Mouse (Mus musculus) cerebellum, adult 2 months (tissue): ENCODE measurements at regions not wholly inside any gene's neighbourhood (a gene's known extent, or its start where the extent isn't known, plus 50 kb on each side); places are given as distances from the start of the nearest gene placed in this dataset.

Experiments
- CTCF ChIP-seq: fragments of 200-500 bp; IDR thresholded peaks from 2 replicates; pipeline ENCODE4 v1.5.1; 2011; ENCODE audit warnings: low read depth, mild to moderate bottlenecking, control low read depth, low read length, moderate library complexity, borderline replicate concordance; ENCODE audit not compliant: insufficient read depth
- POLR2A ChIP-seq: fragments of 200-500 bp; IDR thresholded peaks from 2 replicates; pipeline ENCODE4 v1.6.1; 2011; ENCODE audit warnings: low read length, control low read depth, borderline replicate concordance; ENCODE audit not compliant: insufficient read depth

DNA sequence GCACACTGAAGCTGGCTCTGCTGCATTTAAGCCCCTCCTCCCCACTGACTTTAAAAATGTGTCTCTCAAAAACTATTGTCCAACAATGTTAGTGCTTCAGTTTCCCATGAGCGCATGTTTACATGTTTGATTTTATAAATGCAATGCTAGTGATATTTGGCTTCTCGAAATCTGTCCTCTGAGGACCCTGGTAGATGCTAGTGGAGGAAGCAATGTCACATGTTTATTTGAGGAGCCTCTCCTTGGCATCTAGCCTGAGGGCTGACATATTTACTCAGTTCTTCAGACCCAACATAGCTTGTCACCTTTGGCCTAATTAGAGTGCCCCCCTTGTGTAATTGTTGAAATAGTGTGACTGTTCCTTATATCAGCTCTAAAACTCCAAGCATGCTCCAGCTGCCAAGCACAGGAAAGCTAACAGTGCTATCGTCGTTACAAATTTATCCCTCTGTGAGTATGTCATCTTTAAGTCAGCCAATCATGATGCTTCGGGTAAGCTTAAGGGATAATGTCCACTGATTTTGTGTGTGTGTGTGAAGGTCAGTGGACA is 400.3 kb downstream of the Slc4a3 start:
- TF ChIP-seq CTCF (no peak), POLR2A (no peak)
